Mouse (Mus musculus) right cerebral cortex, adult 2 months (tissue): Measurements from ENCODE around the gene Pde2a.
"Not testable (repeated sequence)": the region's sequence is repeated elsewhere in the genome, so short reads cannot be mapped to it uniquely, and the experiment has no call there.

Experiments used
- DNase-seq, 2 experiments: peaks; one replicate each; pipeline ENCODE4 v3.0.0; 2021 to 2022; ENCODE audit warnings: low spot score in 2 of 2

Gene Pde2a

GRCm38 (mm10) chr7:101513655-101514054, 92.2 kb downstream of the Pde2a start:
- DNase-seq, result peak in 1 of 2 experiments; percentile 52

- DNase-seq, result no peak
Observed at GRCm38 (mm10) chr7:101514768-101515167, 93.3 kb downstream of the Pde2a start.

GRCm38 (mm10) chr7:101515295-101515694, 93.8 kb downstream of the Pde2a start:
- DNase-seq, result peak in 1 of 2 experiments; percentile 36

DNA sequence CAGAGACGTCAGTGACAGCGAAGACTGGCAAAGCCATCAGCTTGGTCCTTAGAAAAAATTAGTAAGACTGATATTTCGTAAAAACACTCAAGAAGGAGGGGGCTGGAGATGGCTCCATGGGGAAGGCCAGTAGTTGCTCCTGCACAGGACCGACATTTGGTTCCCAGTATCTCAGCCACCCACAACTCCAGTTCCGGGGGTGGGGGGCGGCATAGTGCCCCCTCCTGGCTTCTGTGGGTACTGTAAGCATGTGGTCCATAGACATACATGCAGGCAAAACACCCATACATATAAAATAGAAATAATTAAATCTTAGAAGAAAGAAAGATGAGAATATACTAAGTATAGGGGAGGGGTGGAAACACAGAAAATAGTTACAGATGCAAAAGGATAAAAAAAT, 95.0 kb downstream of the Pde2a start:
- DNase-seq, result no peak

DNA sequence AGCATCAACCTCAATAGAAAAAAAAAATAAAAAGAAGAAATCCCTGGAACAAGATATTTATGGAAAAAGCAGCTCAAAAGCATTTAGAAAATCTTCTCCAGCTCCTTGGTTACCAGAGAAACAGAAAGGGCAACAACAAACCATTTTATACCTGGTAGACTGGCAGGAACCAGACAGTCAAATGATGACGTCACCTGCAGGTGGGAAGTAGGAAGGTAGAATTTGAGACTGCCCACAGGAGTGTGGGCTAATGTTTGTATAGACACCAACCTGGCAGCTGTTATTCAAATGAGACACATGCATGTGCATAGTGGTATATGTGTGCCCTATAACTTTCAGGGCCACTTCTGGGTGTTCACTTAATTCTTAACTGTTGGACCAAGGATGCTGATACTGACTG, 100.2 kb downstream of the Pde2a start:
- peak in 1 of 2 experiments; percentile 19 for DNase-seq

GRCm38 (mm10) chr7:101523205-101523604, 101.7 kb downstream of the Pde2a start:
- DNase-seq, result peak in 1 of 2 experiments; percentile 23

DNA sequence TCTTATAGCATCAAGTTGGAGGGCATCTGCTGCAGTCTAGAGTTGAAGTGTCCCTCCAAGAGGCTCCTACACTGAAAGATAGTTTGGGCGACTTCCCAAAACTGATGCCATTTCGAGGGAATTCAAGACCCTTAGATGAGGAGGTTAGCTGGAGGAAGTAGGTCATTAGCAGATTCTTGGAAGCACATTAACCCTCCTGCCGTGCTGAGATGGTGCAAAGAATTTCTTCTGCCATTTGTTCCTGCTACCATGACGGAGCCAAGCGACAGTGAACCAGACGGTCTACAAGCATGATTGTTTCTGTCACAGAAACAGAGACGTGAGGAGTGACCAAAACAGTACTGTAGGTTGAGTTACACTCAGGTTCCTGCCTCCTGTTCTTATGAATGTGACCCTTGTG, 105.0 kb downstream of the Pde2a start:
- DNase-seq, result no peak

GRCm38 (mm10) chr7:101534428-101534827, 112.9 kb downstream of the Pde2a start:
- DNase-seq, result no peak

- peak in 1 of 2 experiments; percentile 6 for DNase-seq
Observed at GRCm38 (mm10) chr7:101535102-101535501, 113.6 kb downstream of the Pde2a start.

- DNase-seq, result peak in 1 of 2 experiments; percentile 29
Observed at GRCm38 (mm10) chr7:101535517-101535916, 114.0 kb downstream of the Pde2a start.

GRCm38 (mm10) chr7:101537541-101537940, 116.0 kb downstream of the Pde2a start:
- peak in 1 of 2 experiments; percentile 46 for DNase-seq

DNA sequence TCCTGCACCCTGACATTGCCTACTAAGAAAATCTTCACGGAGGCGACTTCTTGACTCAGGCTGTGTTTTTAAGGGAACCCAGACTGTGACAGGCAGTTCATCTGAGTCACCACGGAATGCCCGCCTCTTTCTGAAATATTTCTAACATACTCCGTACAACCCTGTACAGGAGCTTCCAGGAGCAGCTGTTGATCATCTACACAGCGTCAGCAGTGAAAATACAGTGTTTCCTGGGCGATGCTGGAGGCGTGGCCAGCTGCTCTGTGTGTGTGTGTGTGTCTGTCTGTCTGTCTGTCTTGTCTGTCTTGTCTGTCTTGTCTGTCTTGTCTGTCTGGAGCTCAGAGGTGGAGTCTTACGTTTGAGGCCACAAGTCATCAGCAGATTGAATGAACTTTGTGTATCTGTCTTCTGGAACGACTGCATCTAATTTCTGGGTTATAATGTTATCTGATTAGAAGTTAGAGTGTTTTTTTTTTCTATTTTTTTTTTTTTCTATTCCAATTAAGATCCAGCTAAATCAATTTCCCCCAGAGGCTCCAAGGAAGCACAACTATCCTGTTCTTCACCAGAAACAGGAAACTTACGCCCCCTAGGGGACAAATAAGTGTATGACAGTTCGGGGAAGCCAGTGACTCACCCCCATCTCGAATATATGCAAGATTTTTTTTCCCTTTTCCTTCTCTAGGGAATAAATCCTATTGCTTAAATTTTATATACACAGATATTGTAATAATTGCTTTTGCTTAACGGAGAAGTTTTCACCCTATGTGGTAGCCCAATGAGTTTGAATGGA, 116.8 kb downstream of the Pde2a start:
- DNase-seq, result peak; percentile 66 to 78

- peak in 1 of 2 experiments; percentile 22 for DNase-seq
Observed at GRCm38 (mm10) chr7:101539774-101540173, 118.3 kb downstream of the Pde2a start.

- DNase-seq, result no peak
Observed at GRCm38 (mm10) chr7:101540684-101541083, 119.2 kb downstream of the Pde2a start.

DNA sequence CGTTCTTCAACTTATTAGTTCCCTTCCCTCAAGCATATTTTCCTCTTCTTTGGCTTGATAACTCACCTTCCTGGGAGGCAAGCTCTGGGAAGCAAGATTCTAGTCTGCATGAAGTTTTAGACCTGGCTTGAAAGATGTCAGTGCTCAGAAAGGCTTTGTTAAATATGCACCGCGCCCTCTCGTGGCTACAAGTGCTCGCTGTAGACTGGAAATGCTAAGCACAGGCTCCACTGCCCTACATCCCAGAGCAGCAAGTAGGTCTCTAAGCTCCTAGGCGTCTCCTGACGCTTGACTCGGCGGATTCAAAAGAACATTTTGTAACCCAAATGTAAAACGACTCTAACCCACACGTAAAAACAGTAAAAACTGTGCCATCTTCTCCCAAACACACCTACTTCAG, 119.6 kb downstream of the Pde2a start:
- peak; percentile 86 to 94 for DNase-seq

DNA sequence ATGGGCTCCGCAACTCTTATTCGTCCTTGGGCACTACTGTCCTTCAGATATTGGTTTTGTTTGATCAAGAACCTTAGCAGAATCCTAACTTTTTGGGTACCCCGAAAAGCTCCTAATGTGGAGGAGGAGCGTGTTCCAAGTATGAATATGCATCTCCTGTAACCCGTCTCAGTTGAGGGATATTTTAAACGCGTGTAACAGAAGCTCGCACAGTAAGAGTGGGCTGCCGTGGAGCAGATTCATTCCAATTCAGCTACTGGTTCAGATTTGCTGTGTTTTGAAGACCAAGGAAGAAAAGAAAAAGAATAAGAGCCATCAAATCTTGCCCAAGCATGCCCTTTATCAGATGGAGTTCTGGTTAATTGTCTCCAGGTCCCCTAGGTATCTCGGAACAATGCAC, 120.2 kb downstream of the Pde2a start:
- DNase-seq, result peak; percentile 60 to 66

- DNase-seq, result no peak
Observed at GRCm38 (mm10) chr7:101547651-101548050, 126.2 kb downstream of the Pde2a start.

DNA sequence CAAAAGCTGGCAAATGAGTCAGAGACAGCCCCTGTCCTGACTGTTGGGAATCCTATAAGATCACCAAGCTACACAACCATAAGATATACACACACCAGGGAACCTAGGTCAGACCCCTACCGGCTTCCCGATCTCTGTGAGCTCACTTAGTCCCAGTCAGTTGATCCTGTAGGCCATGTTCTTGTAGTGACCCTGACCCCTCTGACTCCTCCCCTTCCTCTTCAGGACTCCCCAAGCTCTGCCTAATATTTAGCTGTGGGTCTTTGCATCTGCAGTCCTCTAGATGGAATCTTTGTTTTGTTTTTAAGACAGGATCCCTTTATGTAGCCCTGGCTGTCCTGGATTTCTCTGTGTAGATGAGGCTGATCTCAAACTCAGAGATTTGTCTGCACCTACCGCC, 127.8 kb downstream of the Pde2a start:
- DNase-seq, result no peak

- no peak for DNase-seq
Observed at GRCm38 (mm10) chr7:101550686-101551485, 129.4 kb downstream of the Pde2a start.

DNA sequence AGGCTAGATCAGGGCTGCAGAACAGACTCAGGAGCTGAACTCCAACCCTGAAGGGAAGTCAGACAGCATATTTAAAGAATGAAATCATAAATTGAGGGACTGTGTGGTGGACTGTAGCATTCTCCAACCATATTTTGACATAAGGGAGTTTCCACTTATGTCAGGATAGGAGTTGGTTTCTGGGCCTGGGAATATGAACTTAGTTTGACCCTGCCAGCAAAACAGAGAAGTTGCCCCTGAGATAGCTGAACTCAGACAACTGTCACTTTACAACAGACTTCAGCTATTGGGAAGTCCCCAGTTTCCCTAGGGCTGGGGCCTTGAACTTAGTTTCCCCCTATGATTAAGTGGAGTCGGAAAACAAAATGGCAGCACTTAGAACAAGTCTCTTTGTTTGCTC, 130.0 kb downstream of the Pde2a start:
- no peak for DNase-seq

DNA sequence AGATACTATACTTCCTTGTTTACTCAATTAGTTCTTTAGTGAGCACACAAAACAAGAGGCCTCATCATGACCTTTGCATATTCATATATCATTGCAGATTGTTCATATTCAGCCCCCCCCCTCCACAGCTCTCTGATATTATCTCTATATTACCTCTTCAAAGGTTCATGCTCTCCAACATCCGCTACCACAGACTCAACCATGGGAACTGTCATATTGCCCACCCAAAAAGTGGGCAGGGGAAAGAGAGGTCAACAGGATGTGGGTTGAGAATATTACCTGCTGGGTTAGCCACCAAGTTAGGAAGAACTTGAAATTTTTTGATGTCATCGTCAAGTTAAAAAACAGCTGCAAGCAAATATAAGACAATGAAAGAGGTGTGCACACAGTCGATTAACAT, 134.0 kb downstream of the Pde2a start:
- DNase-seq, result not testable (repeated sequence)

DNA sequence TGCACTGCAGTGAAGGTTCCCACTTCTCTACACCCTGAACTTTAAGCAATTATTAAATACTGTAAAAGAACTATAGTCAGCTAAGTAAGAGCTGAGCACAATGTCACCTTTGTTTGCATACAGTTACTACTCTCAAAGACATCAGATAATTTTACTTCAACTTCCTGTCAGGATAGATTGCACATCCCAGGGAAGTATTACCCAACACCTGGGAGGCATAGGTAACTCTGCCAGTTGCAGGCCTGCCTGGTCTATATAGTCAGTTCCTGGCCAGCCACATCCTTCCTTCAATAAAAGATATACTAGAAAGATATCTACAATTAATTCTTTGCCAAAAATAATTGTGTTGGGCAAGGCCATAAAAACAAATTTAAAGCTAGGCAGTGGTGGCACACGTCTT, 135.9 kb downstream of the Pde2a start:
- no peak for DNase-seq

GRCm38 (mm10) chr7:101559393-101559792, 137.9 kb downstream of the Pde2a start:
- DNase-seq, result not testable (repeated sequence)
